Mouse (Mus musculus): ENCODE measurements around the gene Ncoa5. TPM values are rescaled to one million over a fixed set of nuclear protein-coding genes. Genes with fewer than 3 reads are reported as not detected.

Ncoa5 gene
- polyA plus RNA-seq, 1 experiment from 2014 or later: 49.5 TPM

- peak overlapping the region; percentile 46 for H3K4me2 ChIP-seq (ENCODE audit: low read depth, low read length)
- WGBS: under 1% methylated on average over 29 of the region's 29 CpGs
- peak overlapping the region; percentile 31 for H3K4me3 ChIP-seq (replicated peaks; ENCODE audit: low read length)
- no peaks in the 10 kb centered on the region for H3K36me3 ChIP-seq (ENCODE audit: control insufficient read depth, insufficient read depth, low read length)
- no peaks in the 10 kb centered on the region for H3K9me3 ChIP-seq (replicated peaks; ENCODE audit: control insufficient read depth, low read length)
- ATAC-seq (ENCODE audit: insufficient read depth, low FRiP score): peak; percentile 57; the same call in 1 of the 2 replicates
- H3K27me3 ChIP-seq (ENCODE audit: control insufficient read depth, insufficient read depth, low read length): peaks cover 60% of the 10 kb centered on the region
- no peak overlapping the region for H3K9ac ChIP-seq (ENCODE audit: low read length)
- peaks cover 7% of the 10 kb centered on the region; the same call in 1 of the 2 replicates for H3K4me1 ChIP-seq (ENCODE audit: control insufficient read depth, insufficient read depth, low read length)
- H3K27ac ChIP-seq (ENCODE audit: low read length): no peak overlapping the region
Measured at GRCm38 (mm10) chr2:164968451-164968851, 66.2 kb downstream of the Ncoa5 start.

GRCm38 (mm10) chr2:164967761-164968440, 66.8 kb downstream of the Ncoa5 start:
- H3K4me3 ChIP-seq (replicated peaks; ENCODE audit: low read length): peak overlapping the region; percentile 31
- H3K9me3 ChIP-seq (replicated peaks; ENCODE audit: control insufficient read depth, low read length): no peaks in the 10 kb centered on the region
- H3K4me1 ChIP-seq (ENCODE audit: control insufficient read depth, insufficient read depth, low read length): peaks cover 7% of the 10 kb centered on the region; the same call in 1 of the 2 replicates
- H3K9ac ChIP-seq (ENCODE audit: low read length): no peak overlapping the region
- 2% methylated on average over 63 of the region's 65 CpGs for WGBS
- peak overlapping the region; percentile 46 for H3K4me2 ChIP-seq (ENCODE audit: low read depth, low read length)
- H3K27ac ChIP-seq (ENCODE audit: low read length): no peak overlapping the region
- no peaks in the 10 kb centered on the region for H3K36me3 ChIP-seq (ENCODE audit: control insufficient read depth, insufficient read depth, low read length)
- ATAC-seq (ENCODE audit: insufficient read depth, low FRiP score): peak; percentile 34; the same call in 1 of the 2 replicates
- H3K27me3 ChIP-seq (ENCODE audit: control insufficient read depth, insufficient read depth, low read length): peaks cover 60% of the 10 kb centered on the region

- Histone ChIP-seq H3K4me1 (ENCODE audit: control insufficient read depth, insufficient read depth, low read length) (peaks cover 7% of the 10 kb centered on the region; the same call in 1 of the 2 replicates), H3K27me3 (ENCODE audit: control insufficient read depth, insufficient read depth, low read length) (peaks cover 60% of the 10 kb centered on the region), H3K27ac (ENCODE audit: low read length) (no peak overlapping the region), H3K4me3 (replicated peaks; ENCODE audit: low read length) (no peak overlapping the region), H3K36me3 (ENCODE audit: control insufficient read depth, insufficient read depth, low read length) (no peaks in the 10 kb centered on the region), H3K9me3 (replicated peaks; ENCODE audit: control insufficient read depth, low read length) (no peaks in the 10 kb centered on the region), H3K4me2 (ENCODE audit: low read depth, low read length) (no peak overlapping the region), H3K9ac (ENCODE audit: low read length) (no peak overlapping the region)
- 15% methylated on average over 6 of the region's 6 CpGs for WGBS
- no peak for ATAC-seq (ENCODE audit: insufficient read depth, low FRiP score)
Measured at GRCm38 (mm10) chr2:164967193-164967592, 67.5 kb downstream of the Ncoa5 start.

GRCm38 (mm10) chr2:164966381-164966780, 68.3 kb downstream of the Ncoa5 start:
- Histone ChIP-seq H3K9me3 (replicated peaks; ENCODE audit: control insufficient read depth, low read length) (no peaks in the 10 kb centered on the region), H3K27ac (ENCODE audit: low read length) (no peak overlapping the region), H3K27me3 (ENCODE audit: control insufficient read depth, insufficient read depth, low read length) (peaks cover 54% of the 10 kb centered on the region), H3K4me2 (ENCODE audit: low read depth, low read length) (no peak overlapping the region), H3K4me1 (ENCODE audit: control insufficient read depth, insufficient read depth, low read length) (peaks cover 7% of the 10 kb centered on the region; the same call in 1 of the 2 replicates), H3K9ac (ENCODE audit: low read length) (no peak overlapping the region), H3K36me3 (ENCODE audit: control insufficient read depth, insufficient read depth, low read length) (no peaks in the 10 kb centered on the region), H3K4me3 (replicated peaks; ENCODE audit: low read length) (no peak overlapping the region)
- no peak for ATAC-seq (ENCODE audit: insufficient read depth, low FRiP score)
- WGBS: 16% methylated on average over 8 of the region's 8 CpGs

- Histone ChIP-seq H3K9ac (ENCODE audit: low read length) (no peak overlapping the region), H3K27ac (ENCODE audit: low read length) (no peak overlapping the region), H3K36me3 (ENCODE audit: control insufficient read depth, insufficient read depth, low read length) (no peaks in the 10 kb centered on the region), H3K4me1 (ENCODE audit: control insufficient read depth, insufficient read depth, low read length) (peaks cover 7% of the 10 kb centered on the region), H3K4me3 (replicated peaks; ENCODE audit: low read length) (no peak overlapping the region), H3K4me2 (ENCODE audit: low read depth, low read length) (no peak overlapping the region), H3K9me3 (replicated peaks; ENCODE audit: control insufficient read depth, low read length) (no peaks in the 10 kb centered on the region), H3K27me3 (ENCODE audit: control insufficient read depth, insufficient read depth, low read length) (peaks cover 40% of the 10 kb centered on the region)
- WGBS: 94% methylated on average over 1 of the region's 1 CpGs
- no peak for ATAC-seq (ENCODE audit: insufficient read depth, low FRiP score)
Measured at GRCm38 (mm10) chr2:164964981-164965380, 69.7 kb downstream of the Ncoa5 start.

GRCm38 (mm10) chr2:164964242-164964894, 70.3 kb downstream of the Ncoa5 start:
- H3K4me2 ChIP-seq (ENCODE audit: low read depth, low read length): no peak overlapping the region
- no peaks in the 10 kb centered on the region for H3K36me3 ChIP-seq (ENCODE audit: control insufficient read depth, insufficient read depth, low read length)
- peaks cover 7% of the 10 kb centered on the region for H3K4me1 ChIP-seq (ENCODE audit: control insufficient read depth, insufficient read depth, low read length)
- H3K27me3 ChIP-seq (ENCODE audit: control insufficient read depth, insufficient read depth, low read length): peaks cover 33% of the 10 kb centered on the region
- no peak overlapping the region for H3K9ac ChIP-seq (ENCODE audit: low read length)
- WGBS: 48% methylated on average over 9 of the region's 9 CpGs
- ATAC-seq (ENCODE audit: insufficient read depth, low FRiP score): no peak
- no peak overlapping the region for H3K4me3 ChIP-seq (replicated peaks; ENCODE audit: low read length)
- H3K9me3 ChIP-seq (replicated peaks; ENCODE audit: control insufficient read depth, low read length): no peaks in the 10 kb centered on the region
- no peak overlapping the region for H3K27ac ChIP-seq (ENCODE audit: low read length)

- Histone ChIP-seq H3K4me1 (ENCODE audit: control insufficient read depth, insufficient read depth, low read length) (no peaks in the 10 kb centered on the region; the same call in 1 of the 2 replicates), H3K27ac (ENCODE audit: low read length) (no peak overlapping the region), H3K36me3 (ENCODE audit: control insufficient read depth, insufficient read depth, low read length) (no peaks in the 10 kb centered on the region), H3K9me3 (replicated peaks; ENCODE audit: control insufficient read depth, low read length) (no peaks in the 10 kb centered on the region), H3K4me3 (replicated peaks; ENCODE audit: low read length) (no peak overlapping the region), H3K4me2 (ENCODE audit: low read depth, low read length) (no peak overlapping the region), H3K9ac (ENCODE audit: low read length) (no peak overlapping the region), H3K27me3 (ENCODE audit: control insufficient read depth, insufficient read depth, low read length) (peaks cover 12% of the 10 kb centered on the region)
- 38% methylated on average over 7 of the region's 7 CpGs for WGBS
- no peak for ATAC-seq (ENCODE audit: insufficient read depth, low FRiP score)
Measured at GRCm38 (mm10) chr2:164962183-164962580, 72.5 kb downstream of the Ncoa5 start.

GRCm38 (mm10) chr2:164961506-164962182, 73.0 kb downstream of the Ncoa5 start:
- Histone ChIP-seq H3K4me3 (replicated peaks; ENCODE audit: low read length) (no peak overlapping the region), H3K27me3 (ENCODE audit: control insufficient read depth, insufficient read depth, low read length) (peaks cover 6% of the 10 kb centered on the region), H3K9ac (ENCODE audit: low read length) (no peak overlapping the region), H3K27ac (ENCODE audit: low read length) (no peak overlapping the region), H3K36me3 (ENCODE audit: control insufficient read depth, insufficient read depth, low read length) (no peaks in the 10 kb centered on the region), H3K4me1 (ENCODE audit: control insufficient read depth, insufficient read depth, low read length) (no peaks in the 10 kb centered on the region; the same call in 1 of the 2 replicates), H3K9me3 (replicated peaks; ENCODE audit: control insufficient read depth, low read length) (no peaks in the 10 kb centered on the region), H3K4me2 (ENCODE audit: low read depth, low read length) (0 out of 2 replicates have a peak overlapping the region, but pooled peaks have one; percentile 80)
- ATAC-seq (ENCODE audit: insufficient read depth, low FRiP score): no peak
- 12% methylated on average over 17 of the region's 17 CpGs for WGBS

Data from stomach, embryonic 16.5 days (tissue).